Mouse (Mus musculus) ES-E14 (cell line): ENCODE data around the gene Epha7.

Experiments used
- CHD2 ChIP-seq: IDR thresholded peaks from 2 replicates; pipeline ENCODE4 v1.6.1; 2014; ENCODE audit warnings: mild to moderate bottlenecking, low read depth, low read length, inconsistent platforms
- HCFC1 ChIP-seq: IDR thresholded peaks from 2 replicates; pipeline ENCODE4 v1.6.1; 2012; ENCODE audit warnings: low read length, inconsistent platforms, borderline replicate concordance; ENCODE audit not compliant: insufficient read depth
- ZC3H11A ChIP-seq: IDR thresholded peaks from 2 replicates; pipeline ENCODE4 v1.6.1; 2012; ENCODE audit warnings: low read depth, mild to moderate bottlenecking, inconsistent platforms, low read length, borderline replicate concordance
- ZNF384 ChIP-seq: IDR thresholded peaks from 2 replicates; pipeline ENCODE4 v1.6.1; 2012; ENCODE audit warnings: low read depth, low read length, inconsistent platforms

- TF ChIP-seq HCFC1 (no peak), ZNF384 (no peak), ZC3H11A (no peak), CHD2 (no peak)
Observed at GRCm38 (mm10) chr4:28809703-28810102, 3.2 kb upstream of the Epha7 start.
